Mouse (Mus musculus) lung, embryonic 14.5 days (tissue): ENCODE measurements at regions not wholly inside any gene's neighbourhood (a gene's known extent, or its start where the extent isn't known, plus 50 kb on each side); places are given as distances from the start of the nearest gene placed in this dataset.

ENCODE experiments used
- ATAC-seq: fragments of 200-750 bp; cut with Nextera tagmentation; 2 replicates; pipeline ENCODE4 v1.8.0; 2017; ENCODE audit warnings: mild to moderate bottlenecking, moderate TSS enrichment, moderate library complexity; ENCODE audit not compliant: insufficient read depth
- DNase-seq: peaks from one replicate; pipeline ENCODE4 v3.0.0-alpha.2; 2015
- H3K27ac ChIP-seq: fragments of 300-500 bp; sonication (generic); 2 replicates; pipeline ENCODE4 v1.5.1; 2014; ENCODE audit warnings: low read depth, mild to moderate bottlenecking, moderate library complexity
- H3K27me3 ChIP-seq: fragments of 300-500 bp; sonication (generic); 2 replicates; pipeline ENCODE4 v1.6.1; 2014; ENCODE audit warnings: low read length, control low read depth; ENCODE audit not compliant: insufficient read depth
- H3K36me3 ChIP-seq: fragments of 300-500 bp; sonication (generic); 2 replicates; pipeline ENCODE4 v1.6.1; 2014; ENCODE audit warnings: control low read depth; ENCODE audit not compliant: insufficient read depth
- H3K4me1 ChIP-seq: fragments of 300-500 bp; sonication (generic); 2 replicates; pipeline ENCODE4 v1.6.1; 2014; ENCODE audit warnings: antibody characterized with exemption, control low read depth; ENCODE audit not compliant: insufficient read depth
- H3K4me2 ChIP-seq: fragments of 300-500 bp; sonication (generic); 2 replicates; pipeline ENCODE4 v1.6.1; 2014; ENCODE audit warnings: mild to moderate bottlenecking
- H3K4me3 ChIP-seq: fragments of 300-500 bp; sonication (generic); 2 replicates; pipeline ENCODE4 v1.5.1; 2014; ENCODE audit warnings: low read depth, low read length
- H3K9ac ChIP-seq: fragments of 300-500 bp; sonication (generic); 2 replicates; pipeline ENCODE4 v1.6.1; 2014
- H3K9me3 ChIP-seq: fragments of 300-500 bp; sonication (generic); 2 replicates; pipeline ENCODE4 v1.6.1; 2016; ENCODE audit warnings: low read depth, low read length, control low read depth
- CTCF ChIP-seq: IDR thresholded peaks from 2 replicates; pipeline ENCODE4 v1.5.1; 2016; ENCODE audit warnings: antibody characterized with exemption, low read depth
- WGBS: fragments of 180-500 bp; shearing (Covaris S2); extraction: QIAGEN DNeasy Blood & Tissue Kit; methylation state at CpG from one replicate; pipeline ENCODE4 v1.1.7; 2014; 5-methylcytosine and 5-hydroxymethylcytosine counted together

- no peak overlapping the region for H3K4me3 ChIP-seq
- no peaks in the 10 kb centered on the region for H3K4me1 ChIP-seq
- H3K27me3 ChIP-seq, result no peaks in the 10 kb centered on the region
- no peaks in the 10 kb centered on the region for H3K36me3 ChIP-seq
- no peak for TF ChIP-seq CTCF
- no peaks in the 10 kb centered on the region; the same call in none of the 2 replicates for H3K9me3 ChIP-seq
- no peak overlapping the region for H3K9ac ChIP-seq
- DNase-seq, result no peak
- ATAC-seq, result no peak
- H3K4me2 ChIP-seq, result no peak overlapping the region
- H3K27ac ChIP-seq, result no peak overlapping the region
- 86% methylated on average over 1 of the region's 1 CpGs for WGBS
Measured at GRCm38 (mm10) chr16:65250426-65250825, 144.8 kb upstream of the Htr1f start.

GRCm38 (mm10) chr16:65247475-65247874 lies 141.8 kb upstream of the Htr1f start:
- WGBS, result 68% methylated on average over 3 of the region's 3 CpGs

GRCm38 (mm10) chr16:65234404-65234803 lies 128.8 kb upstream of the Htr1f start:
- H3K9ac ChIP-seq, result no peak overlapping the region
- no peak for DNase-seq
- ATAC-seq, result no peak
- H3K4me1 ChIP-seq, result no peaks in the 10 kb centered on the region
- 81% methylated on average over 2 of the region's 2 CpGs for WGBS
- H3K27ac ChIP-seq, result no peak overlapping the region
- no peak for TF ChIP-seq CTCF
- H3K4me2 ChIP-seq, result no peak overlapping the region
- no peaks in the 10 kb centered on the region for H3K36me3 ChIP-seq
- H3K9me3 ChIP-seq, result no peaks in the 10 kb centered on the region
- no peaks in the 10 kb centered on the region for H3K27me3 ChIP-seq
- no peak overlapping the region for H3K4me3 ChIP-seq

More at GRCm38 (mm10) chr16:65247475-65247874, 141.8 kb upstream of the Htr1f start:
- Histone ChIP-seq H3K9me3 (no peaks in the 10 kb centered on the region; the same call in none of the 2 replicates), H3K27ac (no peak overlapping the region), H3K4me2 (no peak overlapping the region), H3K9ac (no peak overlapping the region), H3K27me3 (no peaks in the 10 kb centered on the region), H3K4me3 (no peak overlapping the region), H3K4me1 (no peaks in the 10 kb centered on the region), H3K36me3 (no peaks in the 10 kb centered on the region)
- TF ChIP-seq CTCF, result no peak
- ATAC-seq (no peak), DNase-seq (no peak)

GRCm38 (mm10) chr16:65233964-65234363 lies 128.3 kb upstream of the Htr1f start:
- H3K4me3 ChIP-seq, result no peak overlapping the region
- 77% methylated on average over 3 of the region's 3 CpGs for WGBS
- no peaks in the 10 kb centered on the region for H3K9me3 ChIP-seq
- H3K36me3 ChIP-seq, result no peaks in the 10 kb centered on the region
- no peak overlapping the region for H3K4me2 ChIP-seq
- H3K4me1 ChIP-seq, result no peaks in the 10 kb centered on the region
- DNase-seq (no peak), ATAC-seq (no peak)
- no peak overlapping the region for H3K27ac ChIP-seq
- no peaks in the 10 kb centered on the region for H3K27me3 ChIP-seq
- TF ChIP-seq CTCF, result no peak
- H3K9ac ChIP-seq, result no peak overlapping the region

- DNase-seq (no peak), ATAC-seq (no peak)
- no peak overlapping the region for H3K4me2 ChIP-seq
- no peaks in the 10 kb centered on the region for H3K4me1 ChIP-seq
- no peaks in the 10 kb centered on the region for H3K9me3 ChIP-seq
- H3K27ac ChIP-seq, result no peak overlapping the region
- H3K27me3 ChIP-seq, result no peaks in the 10 kb centered on the region
- H3K36me3 ChIP-seq, result no peaks in the 10 kb centered on the region
- H3K9ac ChIP-seq, result no peak overlapping the region
- 79% methylated on average over 3 of the region's 3 CpGs for WGBS
- H3K4me3 ChIP-seq, result no peak overlapping the region
- TF ChIP-seq CTCF, result no peak
Measured at GRCm38 (mm10) chr16:65219434-65219833, 113.8 kb upstream of the Htr1f start.

GRCm38 (mm10) chr16:65212367-65212766 lies 106.7 kb upstream of the Htr1f start:
- H3K9ac ChIP-seq, result no peak overlapping the region
- WGBS, result 88% methylated on average over 1 of the region's 1 CpGs
- H3K4me3 ChIP-seq, result no peak overlapping the region
- no peak overlapping the region for H3K27ac ChIP-seq
- no peaks in the 10 kb centered on the region for H3K36me3 ChIP-seq
- H3K4me1 ChIP-seq, result no peaks in the 10 kb centered on the region
- H3K9me3 ChIP-seq, result no peaks in the 10 kb centered on the region
- ATAC-seq (no peak), DNase-seq (no peak)
- no peaks in the 10 kb centered on the region for H3K27me3 ChIP-seq
- TF ChIP-seq CTCF, result no peak
- H3K4me2 ChIP-seq, result no peak overlapping the region

- Histone ChIP-seq H3K36me3 (no peaks in the 10 kb centered on the region), H3K4me3 (no peak overlapping the region), H3K27me3 (no peaks in the 10 kb centered on the region), H3K4me1 (no peaks in the 10 kb centered on the region), H3K9me3 (no peaks in the 10 kb centered on the region), H3K27ac (no peak overlapping the region), H3K4me2 (no peak overlapping the region), H3K9ac (no peak overlapping the region)
- no peak for TF ChIP-seq CTCF
- 83% methylated on average over 4 of the region's 4 CpGs for WGBS
- no peak for ATAC-seq
- no peak for DNase-seq
Measured at GRCm38 (mm10) chr16:65201329-65201728, 95.7 kb upstream of the Htr1f start.
